Mouse (Mus musculus): ENCODE measurements around the gene Gm21983. TPM values are rescaled to one million over a fixed set of nuclear protein-coding genes. Genes with fewer than 3 reads are reported as not detected.

Gm21983 gene
- polyA plus RNA-seq, 2 experiments: 0.62 to 5.2 TPM

GRCm38 (mm10) chr7:27124969-27125368 lies 55.9 kb downstream of the Gm21983 start:
- Histone ChIP-seq H3K27me3 (ENCODE audit: control insufficient read depth, insufficient read depth, low read length) (no peaks in the 10 kb centered on the region), H3K4me3 (replicated peaks; ENCODE audit: low read length) (no peak overlapping the region), H3K4me1 (ENCODE audit: control insufficient read depth, insufficient read depth, low read length) (no peaks in the 10 kb centered on the region), H3K27ac (replicated peaks; ENCODE audit: low read depth, low read length) (no peak overlapping the region), H3K36me3 (ENCODE audit: control insufficient read depth, insufficient read depth, low read length) (no peaks in the 10 kb centered on the region), H3K9me3 (ENCODE audit: control insufficient read depth, low read length) (no peaks in the 10 kb centered on the region), H3K4me2 (replicated peaks; ENCODE audit: low read depth, low read length, severe bottlenecking) (no peak overlapping the region), H3K9ac (ENCODE audit: low read depth, low read length, severe bottlenecking) (no peak overlapping the region)
- TF ChIP-seq POLR2A (IDR thresholded peaks at IDR 0.05; ENCODE audit: borderline replicate concordance, extremely low read depth, insufficient read depth, insufficient read length): no peak
- no peak for DNase-seq (ENCODE audit: low spot score)
- no peak for ATAC-seq (ENCODE audit: low FRiP score, low read depth)
- WGBS: 73% methylated on average over 4 of the region's 4 CpGs

- 73% methylated on average over 5 of the region's 5 CpGs for WGBS
These were observed 56.5 kb downstream of the Gm21983 start for GRCm38 (mm10) chr7:27124305-27124832.

GRCm38 (mm10) chr7:27119676-27120075 lies 61.2 kb downstream of the Gm21983 start, which contains the start of gene Cyp2f2:
Gene Cyp2f2, plus strand, starts transcription at chr7:27119909.
- no peak within 1 kb of the TSS for H3K4me3 ChIP-seq (replicated peaks; ENCODE audit: low read length)
- no peak for TF ChIP-seq POLR2A (IDR thresholded peaks at IDR 0.05; ENCODE audit: borderline replicate concordance, extremely low read depth, insufficient read depth, insufficient read length)
- no peaks in the 10 kb centered on the region for H3K27me3 ChIP-seq (ENCODE audit: control insufficient read depth, insufficient read depth, low read length)
- no peak within 1 kb of the TSS for H3K27ac ChIP-seq (replicated peaks; ENCODE audit: low read depth, low read length)
- H3K4me1 ChIP-seq (ENCODE audit: control insufficient read depth, insufficient read depth, low read length): no peaks in the 10 kb centered on the region; the same call in 1 of the 2 replicates
- H3K36me3 ChIP-seq (ENCODE audit: control insufficient read depth, insufficient read depth, low read length): no peaks in the 10 kb centered on the region
- DNase-seq (ENCODE audit: low spot score) (no peak), ATAC-seq (ENCODE audit: low FRiP score, low read depth) (no peak)
- H3K9ac ChIP-seq (ENCODE audit: low read depth, low read length, severe bottlenecking): no peak within 1 kb of the TSS
- H3K9me3 ChIP-seq (ENCODE audit: control insufficient read depth, low read length): no peaks in the 10 kb centered on the region
- H3K4me2 ChIP-seq (replicated peaks; ENCODE audit: low read depth, low read length, severe bottlenecking): no peak within 1 kb of the TSS

More at GRCm38 (mm10) chr7:27124305-27124832, 56.5 kb downstream of the Gm21983 start:
- no peak for TF ChIP-seq POLR2A (IDR thresholded peaks at IDR 0.05; ENCODE audit: borderline replicate concordance, extremely low read depth, insufficient read depth, insufficient read length)
- Histone ChIP-seq H3K27ac (replicated peaks; ENCODE audit: low read depth, low read length) (no peak overlapping the region), H3K27me3 (ENCODE audit: control insufficient read depth, insufficient read depth, low read length) (no peaks in the 10 kb centered on the region), H3K4me3 (replicated peaks; ENCODE audit: low read length) (no peak overlapping the region), H3K4me2 (replicated peaks; ENCODE audit: low read depth, low read length, severe bottlenecking) (no peak overlapping the region), H3K36me3 (ENCODE audit: control insufficient read depth, insufficient read depth, low read length) (no peaks in the 10 kb centered on the region), H3K4me1 (ENCODE audit: control insufficient read depth, insufficient read depth, low read length) (no peaks in the 10 kb centered on the region), H3K9me3 (ENCODE audit: control insufficient read depth, low read length) (no peaks in the 10 kb centered on the region), H3K9ac (ENCODE audit: low read depth, low read length, severe bottlenecking) (no peak overlapping the region)
- ATAC-seq (ENCODE audit: low FRiP score, low read depth) (no peak), DNase-seq (ENCODE audit: low spot score) (no peak)

MicroRNAs within 50 kb of the gene (microRNA counts, 519-probe panel; counts per million panel counts)
- microRNA mmu-miR-1191: not detected

Small RNA genes lying within 50 kb of the gene (microRNA-seq; reads per million reads assigned to microRNA genes)
- gene Mir1191: 0.69 reads per million
- 0.69 reads per million for gene Mir3101

Other genes starting within 250 kb of the Gm21983 start
- not detected in 2 replicates for gene Cyp2a22, start 241.7 kb downstream of the Gm21983 start, polyA plus RNA-seq (2012; rRNA removed)
- not detected in 2 replicates for gene Cyp2a22, start 241.7 kb downstream of the Gm21983 start, polyA plus RNA-seq (2014; fragmentation: Nextera tagmentation; extraction: Ambion mirVana)
- gene Cyp2a12, start 152.0 kb downstream of the Gm21983 start, polyA plus RNA-seq (2012; rRNA removed): 0.05 TPM in 1 of 2 replicates, not detected in the other
- gene Cyp2a12, start 152.0 kb downstream of the Gm21983 start, polyA plus RNA-seq (2014; fragmentation: Nextera tagmentation; extraction: Ambion mirVana): not detected in 2 replicates
- 0.11 and 0.31 TPM in 2 replicates for gene Cyp2f2, start 61.2 kb downstream of the Gm21983 start, polyA plus RNA-seq (2012; rRNA removed)
- 0.14 TPM in 1 of 2 replicates, not detected in the other for gene Cyp2f2, start 61.2 kb downstream of the Gm21983 start, polyA plus RNA-seq (2014; fragmentation: Nextera tagmentation; extraction: Ambion mirVana)
- gene Cyp2t4, start 27.4 kb downstream of the Gm21983 start, polyA plus RNA-seq (2012; rRNA removed): not detected in 2 replicates
- not detected in 2 replicates for gene Cyp2t4, start 27.4 kb downstream of the Gm21983 start, polyA plus RNA-seq (2014; fragmentation: Nextera tagmentation; extraction: Ambion mirVana)
- gene Egln2, start 14.3 kb downstream of the Gm21983 start, polyA plus RNA-seq (2012; rRNA removed): 88.3 and 96.4 TPM in 2 replicates
- 41.9 and 49.2 TPM in 2 replicates for gene Egln2, start 14.3 kb downstream of the Gm21983 start, polyA plus RNA-seq (2014; fragmentation: Nextera tagmentation; extraction: Ambion mirVana)
- 78.3 and 93.5 TPM in 2 replicates for gene Rab4b, start 2.2 kb downstream of the Gm21983 start, polyA plus RNA-seq (2012; rRNA removed)
- 61.5 and 70.9 TPM in 2 replicates for gene Rab4b, start 2.2 kb downstream of the Gm21983 start, polyA plus RNA-seq (2014; fragmentation: Nextera tagmentation; extraction: Ambion mirVana)
- gene Mia, start 71 bp upstream of the Gm21983 start, polyA plus RNA-seq (2012; rRNA removed): 193 and 236 TPM in 2 replicates
- 147 and 156 TPM in 2 replicates for gene Mia, start 71 bp upstream of the Gm21983 start, polyA plus RNA-seq (2014; fragmentation: Nextera tagmentation; extraction: Ambion mirVana)
- gene BC024978, start 14.7 kb upstream of the Gm21983 start, polyA plus RNA-seq (2012; rRNA removed): 12.9 and 14.7 TPM in 2 replicates
- 3.6 TPM in 2 replicates for gene BC024978, start 14.7 kb upstream of the Gm21983 start, polyA plus RNA-seq (2014; fragmentation: Nextera tagmentation; extraction: Ambion mirVana)
- gene Snrpa, start 15.2 kb upstream of the Gm21983 start, polyA plus RNA-seq (2012; rRNA removed): 385 and 386 TPM in 2 replicates
- gene Snrpa, start 15.2 kb upstream of the Gm21983 start, polyA plus RNA-seq (2014; fragmentation: Nextera tagmentation; extraction: Ambion mirVana): 250 and 267 TPM in 2 replicates
- 13.0 and 15.5 TPM in 2 replicates for gene Itpkc, start 47.6 kb upstream of the Gm21983 start, polyA plus RNA-seq (2012; rRNA removed)
- 9.6 and 11.5 TPM in 2 replicates for gene Itpkc, start 47.6 kb upstream of the Gm21983 start, polyA plus RNA-seq (2014; fragmentation: Nextera tagmentation; extraction: Ambion mirVana)
- 43.4 and 58.3 TPM in 2 replicates for gene Coq8b, start 51.9 kb upstream of the Gm21983 start, polyA plus RNA-seq (2012; rRNA removed)
- 15.5 and 16.5 TPM in 2 replicates for gene Coq8b, start 51.9 kb upstream of the Gm21983 start, polyA plus RNA-seq (2014; fragmentation: Nextera tagmentation; extraction: Ambion mirVana)
- gene Numbl, start 77.3 kb upstream of the Gm21983 start, polyA plus RNA-seq (2012; rRNA removed): 83.6 and 119 TPM in 2 replicates
- 25.2 and 26.6 TPM in 2 replicates for gene Numbl, start 77.3 kb upstream of the Gm21983 start, polyA plus RNA-seq (2014; fragmentation: Nextera tagmentation; extraction: Ambion mirVana)
- gene Ltbp4, start 156.6 kb upstream of the Gm21983 start, polyA plus RNA-seq (2012; rRNA removed): 86.0 and 107 TPM in 2 replicates
- gene Ltbp4, start 156.6 kb upstream of the Gm21983 start, polyA plus RNA-seq (2014; fragmentation: Nextera tagmentation; extraction: Ambion mirVana): 54.3 and 57.1 TPM in 2 replicates
- gene Shkbp1, start 174.9 kb upstream of the Gm21983 start, polyA plus RNA-seq (2012; rRNA removed): 58.7 and 80.6 TPM in 2 replicates
- gene Shkbp1, start 174.9 kb upstream of the Gm21983 start, polyA plus RNA-seq (2014; fragmentation: Nextera tagmentation; extraction: Ambion mirVana): 30.5 and 35.5 TPM in 2 replicates
- gene Gm20479, start 176.3 kb upstream of the Gm21983 start, polyA plus RNA-seq (2012; rRNA removed): 0.32 TPM in 1 of 2 replicates, not detected in the other
- not detected in 2 replicates for gene Gm20479, start 176.3 kb upstream of the Gm21983 start, polyA plus RNA-seq (2014; fragmentation: Nextera tagmentation; extraction: Ambion mirVana)

All from limb, embryonic 14.5 days (tissue).